Mouse (Mus musculus) MEL (cell line): ENCODE results near the gene Rnf149. TPM values are rescaled to one million over a fixed set of nuclear protein-coding genes. Genes with fewer than 3 reads are reported as not detected.

Experiments used
- DNase-seq: peaks from one replicate; pipeline ENCODE4 v3.0.0; 2011; ENCODE audit warnings: low read depth, low spot score
- H3K27ac ChIP-seq: 2 replicates; pipeline ENCODE4 v1.5.1; 2012; ENCODE audit warnings: low read depth, mild to moderate bottlenecking, control low read depth, low read length, moderate library complexity; ENCODE audit not compliant: control insufficient read depth
- H3K27me3 ChIP-seq, 2 experiments: fragments of 150-350 bp in 1 of 2; sonication (generic) in 1 of 2; 2 replicates each; pipeline ENCODE4 v1.6.1; 2012; ENCODE audit warnings: low read length in 2 of 2, mild to moderate bottlenecking in 2 of 2, improper control_type of control experiment in 1 of 2, moderate library complexity in 1 of 2; ENCODE audit not compliant: insufficient read depth in 2 of 2, control insufficient read depth in 1 of 2
- H3K36me3 ChIP-seq, 2 experiments: 2 replicates each; pipeline ENCODE4 v1.6.1; 2012 to 2014; ENCODE audit warnings: low read length in 2 of 2, improper control_type of control experiment in 1 of 2, inconsistent platforms in 1 of 2, mild to moderate bottlenecking in 1 of 2; ENCODE audit not compliant: insufficient read depth in 2 of 2, control insufficient read depth in 1 of 2
- H3K4me1 ChIP-seq, 2 experiments: fragments of 150-350 bp in 1 of 2; sonication (generic) in 1 of 2; 2 replicates each; pipeline ENCODE4 v1.6.1; 2012; ENCODE audit warnings: low read length in 2 of 2, improper control_type of control experiment in 1 of 2, mild to moderate bottlenecking in 1 of 2; ENCODE audit not compliant: insufficient read depth in 2 of 2, control insufficient read depth in 1 of 2
- H3K4me3 ChIP-seq, 2 experiments: fragments of 150-350 bp in 1 of 2; sonication (generic) in 1 of 2; 2 replicates each; pipeline ENCODE4 v1.5.1; 2012; ENCODE audit warnings: low read depth in 2 of 2, low read length in 2 of 2, mild to moderate bottlenecking in 2 of 2, moderate library complexity in 2 of 2, control low read depth in 1 of 2, improper control_type of control experiment in 1 of 2; ENCODE audit not compliant: control insufficient read depth in 1 of 2, insufficient read depth in 1 of 2
- H3K79me2 ChIP-seq: 2 replicates; pipeline ENCODE4 v1.6.1; 2012; ENCODE audit warnings: mild to moderate bottlenecking, low read length, moderate library complexity; ENCODE audit not compliant: control insufficient read depth, poor library complexity, insufficient read depth
- H3K9ac ChIP-seq: 2 replicates; pipeline ENCODE4 v1.6.1; 2012; ENCODE audit warnings: low read depth, mild to moderate bottlenecking, control low read depth, low read length, moderate library complexity; ENCODE audit not compliant: control insufficient read depth, poor library complexity, severe bottlenecking
- H3K9me3 ChIP-seq: fragments of 150-350 bp; sonication (generic); replicated peaks from 2 replicates; pipeline ENCODE4 v1.6.1; 2012; ENCODE audit warnings: mild to moderate bottlenecking, low read length, improper control_type of control experiment, moderate library complexity; ENCODE audit not compliant: insufficient read depth
- CTCF ChIP-seq, 3 experiments: IDR thresholded peaks in 2 of 3; conservative IDR thresholded peaks in 1 of 3; 2 replicates each; pipeline ENCODE4 v1.5.1; 2011 to 2012; ENCODE audit warnings: low read length in 3 of 3, low read depth in 2 of 3, mild to moderate bottlenecking in 2 of 3, improper control_type of control experiment in 1 of 3, inconsistent platforms in 1 of 3, mixed read lengths in 1 of 3, moderate library complexity in 1 of 3; ENCODE audit not compliant: control insufficient read depth in 1 of 3, insufficient read depth in 1 of 3, poor library complexity in 1 of 3, severe bottlenecking in 1 of 3
- E2F4 ChIP-seq: IDR thresholded peaks from 2 replicates; pipeline ENCODE4 v1.6.1; 2011; ENCODE audit warnings: low read depth, low read length, improper control_type of control experiment, borderline replicate concordance
- EP300 ChIP-seq, 2 experiments: IDR thresholded peaks; 2 replicates each; pipeline ENCODE4 v1.6.1; 2011; ENCODE audit warnings: improper control_type of control experiment in 2 of 2, low read length in 2 of 2, low read depth in 1 of 2, mild to moderate bottlenecking in 1 of 2
- GABPA ChIP-seq: IDR thresholded peaks from 2 replicates; pipeline ENCODE4 v1.6.1; 2012; ENCODE audit warnings: low read depth, mild to moderate bottlenecking, inconsistent platforms, low read length, improper control_type of control experiment, moderate library complexity
- GATA1 ChIP-seq: IDR thresholded peaks from 2 replicates; pipeline ENCODE4 v1.6.1; 2011; ENCODE audit warnings: low read depth, low read length, improper control_type of control experiment
- JUND ChIP-seq: IDR thresholded peaks from 2 replicates; pipeline ENCODE4 v1.6.1; 2011; ENCODE audit warnings: low read depth, mild to moderate bottlenecking, improper control_type of control experiment, low read length
- MAFK ChIP-seq: IDR thresholded peaks from 2 replicates; pipeline ENCODE4 v1.6.1; 2011; ENCODE audit warnings: low read depth, mild to moderate bottlenecking, low read length, improper control_type of control experiment, borderline replicate concordance
- MAX ChIP-seq: IDR thresholded peaks from 2 replicates; pipeline ENCODE4 v1.6.1; 2011; ENCODE audit warnings: low read length, improper control_type of control experiment
- MYC ChIP-seq: IDR thresholded peaks from 2 replicates; pipeline ENCODE4 v1.6.1; 2011; ENCODE audit warnings: low read depth, mild to moderate bottlenecking, low read length, improper control_type of control experiment, moderate library complexity
- POLR2AphosphoS2 ChIP-seq: IDR thresholded peaks from 2 replicates; pipeline ENCODE4 v1.6.1; 2011; ENCODE audit warnings: low read length, improper control_type of control experiment
- RAD21 ChIP-seq: IDR thresholded peaks from 2 replicates; pipeline ENCODE4 v1.6.1; 2011; ENCODE audit warnings: mild to moderate bottlenecking, low read depth, low read length, improper control_type of control experiment
- RCOR1 ChIP-seq: IDR thresholded peaks from 2 replicates; pipeline ENCODE4 v1.6.1; 2012; ENCODE audit warnings: low read depth, mild to moderate bottlenecking, inconsistent platforms, low read length, improper control_type of control experiment
- SMC3 ChIP-seq: IDR thresholded peaks from 2 replicates; pipeline ENCODE4 v1.6.1; 2011; ENCODE audit warnings: low read depth, low read length, improper control_type of control experiment
- TAL1 ChIP-seq: IDR thresholded peaks from 2 replicates; pipeline ENCODE4 v1.6.1; 2012; ENCODE audit warnings: mild to moderate bottlenecking, inconsistent platforms, low read length, moderate library complexity, mixed read lengths
- TCF12 ChIP-seq: IDR thresholded peaks from 2 replicates; pipeline ENCODE4 v1.6.1; 2014; ENCODE audit warnings: low read depth, mild to moderate bottlenecking, inconsistent platforms, low read length, improper control_type of control experiment, moderate library complexity
- UBTF ChIP-seq: IDR thresholded peaks from 2 replicates; pipeline ENCODE4 v1.6.1; 2012; ENCODE audit warnings: low read depth, mild to moderate bottlenecking, inconsistent platforms, low read length, improper control_type of control experiment, moderate library complexity, borderline replicate concordance; ENCODE audit not compliant: insufficient read depth
- ZC3H11A ChIP-seq: IDR thresholded peaks from 2 replicates; pipeline ENCODE4 v1.6.1; 2012; ENCODE audit warnings: low read depth, mild to moderate bottlenecking, inconsistent platforms, low read length, improper control_type of control experiment
- ZKSCAN1 ChIP-seq: IDR thresholded peaks from 2 replicates; pipeline ENCODE4 v1.6.1; 2012; ENCODE audit warnings: low read depth, mild to moderate bottlenecking, inconsistent platforms, low read length, improper control_type of control experiment, moderate library complexity
- ZMIZ1 ChIP-seq: IDR thresholded peaks from 2 replicates; pipeline ENCODE4 v1.6.1; 2012; ENCODE audit warnings: low read depth, mild to moderate bottlenecking, inconsistent platforms, low read length, improper control_type of control experiment, moderate library complexity
- ZNF384 ChIP-seq: IDR thresholded peaks from 2 replicates; pipeline ENCODE4 v1.6.1; 2012; ENCODE audit warnings: low read depth, mild to moderate bottlenecking, inconsistent platforms, low read length, improper control_type of control experiment
- polyA plus RNA-seq, 2 experiments: library from polyadenylated mRNA; stranded (reverse) in 1 of 2; unstranded in 1 of 2; fragments of >175 nt in 1 of 2; fragments of >200 nt in 1 of 2; gene quantifications; 2 replicates each; pipeline versions ENCODE4 v1.2.1 to v1.2.4; 2012; ENCODE audit warnings: low replicate concordance in 2 of 2, low read depth in 1 of 2; ENCODE audit not compliant: insufficient read length in 2 of 2, insufficient read depth in 1 of 2, missing spikeins in 1 of 2
- total RNA-seq: library from RNA; depleted of rRNA; stranded (reverse); fragments of 300-350 nt; gene quantifications from 2 replicates; pipeline ENCODE4 v1.2.3, GENCODE M21; 2012

Gene Rnf149
- total and polyA plus RNA-seq, 3 experiments: 37.1 to 46.4 TPM; not detected in 1

GRCm38 (mm10) chr1:39530258-39530943 is 46.8 kb downstream of the Rnf149 start (continued):
- no peak for TF ChIP-seq JUND
- no peak for TF ChIP-seq RCOR1
- no peak for TF ChIP-seq ZMIZ1
- no peak for TF ChIP-seq ZKSCAN1
- TF ChIP-seq CTCF (IDR thresholded peaks at IDR 0.05 in 2 of 3, conservative IDR thresholded peaks at IDR 0.05 in 1 of 3; ENCODE audit: control insufficient read depth in 1 of 3, insufficient read depth in 1 of 3, low read depth in 2 of 3, low read length in 3 of 3, poor library complexity in 1 of 3, severe bottlenecking in 1 of 3): peak; percentile 67 to 91 (median 88)
- TF ChIP-seq RAD21: peak; percentile 89
- TF ChIP-seq ZNF384: no peak

GRCm38 (mm10) chr1:39528319-39528718 is 48.9 kb downstream of the Rnf149 start:
- 0 out of 4 replicates have a peak, but pooled peaks cover 0 to 2% of the 10 kb centered on the region in 2 experiments for H3K36me3 ChIP-seq
- TF ChIP-seq UBTF (no peak), TAL1 (no peak), TCF12 (no peak), GABPA (no peak), MAFK (no peak), MAX (no peak)
- H3K4me3 ChIP-seq: no peak overlapping the region

DNA sequence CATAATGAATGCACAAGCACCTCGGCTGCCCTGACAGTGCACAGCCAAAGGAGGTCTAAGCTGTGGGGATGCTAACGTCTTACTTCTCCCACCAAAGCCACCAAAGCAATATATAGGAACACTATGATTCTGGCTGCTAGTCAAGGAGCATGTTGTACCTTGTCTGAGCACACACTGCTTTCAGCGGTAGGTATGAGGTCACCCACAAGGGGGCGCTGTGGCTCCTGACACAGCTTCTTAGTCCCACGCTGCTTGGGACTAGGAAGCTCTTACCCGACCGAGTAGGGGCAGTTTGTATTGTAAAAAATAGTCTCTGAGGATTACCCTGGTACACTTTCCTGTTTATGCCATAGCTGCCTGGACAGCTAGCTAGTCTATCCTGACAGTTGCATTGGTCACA is 49.8 kb downstream of the Rnf149 start:
- 0 out of 4 replicates have a peak, but pooled peaks cover 0 to 2% of the 10 kb centered on the region in 2 experiments for H3K36me3 ChIP-seq

More at GRCm38 (mm10) chr1:39528319-39528718, 48.9 kb downstream of the Rnf149 start:
- H3K9me3 ChIP-seq: no peaks in the 10 kb centered on the region
- H3K27ac ChIP-seq: no peak overlapping the region
- DNase-seq: no peak
- no peak overlapping the region for H3K9ac ChIP-seq
- H3K79me2 ChIP-seq: no peaks in the 10 kb centered on the region
- H3K27me3 ChIP-seq: no peaks in the 10 kb centered on the region; a peak in 1 of 4 replicates
- no peaks in the 10 kb centered on the region for H3K4me1 ChIP-seq

More for the DNA sequence above, 49.8 kb downstream of the Rnf149 start:
- Histone ChIP-seq H3K4me1 (no peaks in the 10 kb centered on the region), H3K27ac (no peak overlapping the region), H3K4me3 (no peak overlapping the region), H3K27me3 (no peaks in the 10 kb centered on the region; a peak in 1 of 4 replicates), H3K79me2 (no peaks in the 10 kb centered on the region)
- peak; percentile 90 for DNase-seq
- TF ChIP-seq MYC (peak; percentile 46; the same call in 1 of the 2 replicates), RAD21 (peak; percentile 80), POLR2AphosphoS2 (no peak), E2F4 (no peak), SMC3 (peak; percentile 83), TAL1 (no peak), CTCF (IDR thresholded peaks at IDR 0.05 in 2 of 3, conservative IDR thresholded peaks at IDR 0.05 in 1 of 3; ENCODE audit: control insufficient read depth in 1 of 3, insufficient read depth in 1 of 3, low read depth in 2 of 3, low read length in 3 of 3, poor library complexity in 1 of 3, severe bottlenecking in 1 of 3) (peak; percentile 93 to 95 (median 94)), EP300 (IDR thresholded peaks at IDR 0.05; ENCODE audit: low read depth in 1 of 2, low read length in 2 of 2) (no peak), GATA1 (no peak), ZC3H11A (peak; percentile 55), ZNF384 (no peak)
- TF ChIP-seq, all 39 proteins: peak for 5
- no peaks in the 10 kb centered on the region for H3K9me3 ChIP-seq
- H3K9ac ChIP-seq: peak overlapping the region; percentile 34; the same call in 1 of the 2 replicates
